Mouse (Mus musculus): ENCODE measurements around the gene Dazap1. TPM values are rescaled to one million over a fixed set of nuclear protein-coding genes. Genes with fewer than 3 reads are reported as not detected.

Gene Dazap1
- total RNA-seq, 2 experiments from 2014 or later = 77.2 to 83.0 TPM

DNA sequence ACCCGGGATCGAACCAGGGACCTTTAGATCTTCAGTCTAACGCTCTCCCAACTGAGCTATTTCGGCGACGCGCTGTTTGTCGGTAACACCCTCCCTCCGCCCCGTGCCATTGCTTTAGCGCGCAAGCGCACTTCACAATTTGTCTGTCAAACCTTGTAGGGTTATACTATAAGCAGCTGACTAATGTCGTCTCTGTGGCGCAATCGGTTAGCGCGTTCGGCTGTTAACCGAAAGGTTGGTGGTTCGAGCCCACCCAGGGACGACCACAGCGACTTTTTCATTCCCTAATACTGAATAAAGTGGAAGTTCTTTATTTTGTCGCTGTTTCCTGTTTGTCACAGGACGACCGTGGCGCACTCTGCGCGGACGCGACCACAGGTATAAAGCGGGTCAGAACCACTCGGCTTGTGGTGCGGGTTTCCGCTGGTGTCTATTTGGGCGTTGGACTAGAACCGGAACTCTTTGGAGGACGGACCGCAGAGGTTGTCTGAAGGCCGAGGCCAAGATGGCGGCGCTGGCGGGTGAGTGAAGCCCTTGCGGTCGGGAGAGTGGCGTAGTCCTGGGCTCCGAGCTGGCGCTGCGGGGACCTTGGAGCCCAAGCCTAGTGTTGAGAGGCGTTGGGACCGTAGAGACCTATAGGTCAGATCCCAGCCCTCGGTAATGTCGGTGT lies 12.2 kb upstream of the Dazap1 start, which contains the start of gene Ndufs7:
Ndufs7 (plus strand) TSS at position 151 of the 670 bp plus-strand sequence.
- DNase-seq (ENCODE audit: low spot score in 2 of 2) = peak; percentile 93 to 98

GRCm38 (mm10) chr10:80250059-80250458 lies 11.2 kb upstream of the Dazap1 start:
- DNase-seq (ENCODE audit: low spot score in 2 of 2) = no peak

DNA sequence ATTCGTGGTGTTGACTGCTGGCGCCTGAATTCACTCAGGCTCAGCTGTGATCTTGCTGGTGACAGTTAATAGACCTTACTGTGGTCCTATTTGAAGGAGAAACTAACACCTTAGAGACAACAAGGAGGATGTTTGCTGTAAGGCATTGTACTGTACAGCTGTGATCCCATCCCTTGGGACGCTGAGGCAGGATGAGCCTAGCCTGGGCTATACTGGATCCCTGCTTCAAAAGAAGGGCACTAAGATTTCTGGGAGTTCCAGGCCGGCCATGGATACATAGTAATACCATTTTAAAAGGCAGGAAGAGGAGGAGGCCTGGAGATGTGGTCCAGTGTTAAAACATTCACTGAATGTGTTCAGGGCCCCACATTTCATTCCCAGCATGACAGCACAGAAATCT lies 10.7 kb upstream of the Dazap1 start:
- no peak for DNase-seq (ENCODE audit: low spot score in 2 of 2)

DNA sequence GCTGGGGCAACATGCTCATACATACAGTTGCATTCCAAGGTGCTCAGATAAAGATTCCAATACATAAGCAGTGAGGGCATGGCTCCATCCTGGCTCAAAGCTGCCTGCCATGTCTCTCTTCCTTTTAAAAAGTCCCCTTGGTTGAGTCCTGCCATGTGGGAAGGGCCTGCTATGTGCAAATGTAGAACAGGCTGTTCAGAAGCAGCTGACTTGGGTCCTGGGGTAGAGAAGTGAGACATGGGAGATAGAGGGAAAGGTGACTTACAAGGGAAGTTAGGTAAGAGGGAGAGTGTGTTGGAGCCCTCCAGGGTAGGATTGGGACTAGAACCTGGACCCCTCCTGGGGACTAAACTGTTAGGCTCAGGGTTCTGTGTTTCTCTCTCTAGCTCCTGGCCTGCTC lies 9.3 kb upstream of the Dazap1 start:
- DNase-seq (ENCODE audit: low spot score in 2 of 2) = no peak

- DNase-seq (ENCODE audit: low spot score in 2 of 2) = no peak
These were observed 8.6 kb upstream of the Dazap1 start for GRCm38 (mm10) chr10:80252493-80253274.

DNA sequence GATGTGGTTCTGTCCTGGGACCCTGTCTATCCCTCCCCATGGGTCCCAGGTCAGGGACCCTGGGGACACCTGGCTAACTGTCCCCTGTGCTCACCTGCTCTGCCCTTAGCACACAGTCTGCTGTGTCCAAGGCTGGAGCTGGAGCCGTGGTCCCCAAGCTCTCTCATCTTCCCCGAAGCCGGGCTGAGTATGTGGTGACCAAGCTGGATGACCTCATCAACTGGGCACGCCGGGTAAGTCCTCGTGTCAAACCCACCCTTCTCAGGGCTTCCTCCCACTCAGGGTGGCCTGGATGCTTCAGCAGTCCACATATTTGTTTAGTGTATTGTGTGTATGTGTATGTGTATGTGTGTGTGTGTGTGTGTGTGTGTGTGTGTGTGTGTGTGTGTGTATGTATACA lies 7.7 kb upstream of the Dazap1 start:
- DNase-seq (ENCODE audit: low spot score in 2 of 2) = no peak

GRCm38 (mm10) chr10:80254331-80255297 lies 6.7 kb upstream of the Dazap1 start:
- no peak for DNase-seq (ENCODE audit: low spot score in 2 of 2)

- DNase-seq (ENCODE audit: low spot score in 2 of 2) = no peak
These were observed 5.3 kb upstream of the Dazap1 start for GRCm38 (mm10) chr10:80255881-80256535.

DNA sequence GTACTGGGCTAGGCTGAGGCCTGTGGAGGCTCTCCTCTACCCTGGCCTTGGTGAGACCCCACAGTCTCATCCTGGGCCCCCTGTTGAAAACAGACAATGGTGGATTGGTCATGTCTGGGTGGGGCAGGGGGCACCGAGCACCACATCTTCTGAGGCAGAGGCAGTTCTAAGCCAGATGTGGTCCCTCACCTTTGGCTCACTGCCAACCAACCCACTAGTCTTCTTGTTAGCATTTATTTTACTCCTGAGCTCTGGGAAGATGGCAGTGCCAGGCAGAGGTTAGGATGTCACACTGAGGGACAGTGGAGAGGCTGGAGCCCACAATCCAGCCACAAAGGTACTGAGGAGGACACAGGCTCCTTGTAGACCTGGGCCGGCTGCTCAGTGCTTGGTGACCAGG lies 3.4 kb upstream of the Dazap1 start:
- no peak for DNase-seq (ENCODE audit: low spot score in 2 of 2)

GRCm38 (mm10) chr10:80258752-80259462 lies 2.4 kb upstream of the Dazap1 start:
- DNase-seq (ENCODE audit: low spot score in 2 of 2) = no peak

GRCm38 (mm10) chr10:80259463-80259805 lies 1.9 kb upstream of the Dazap1 start:
- no peak for DNase-seq (ENCODE audit: low spot score in 2 of 2)

DNA sequence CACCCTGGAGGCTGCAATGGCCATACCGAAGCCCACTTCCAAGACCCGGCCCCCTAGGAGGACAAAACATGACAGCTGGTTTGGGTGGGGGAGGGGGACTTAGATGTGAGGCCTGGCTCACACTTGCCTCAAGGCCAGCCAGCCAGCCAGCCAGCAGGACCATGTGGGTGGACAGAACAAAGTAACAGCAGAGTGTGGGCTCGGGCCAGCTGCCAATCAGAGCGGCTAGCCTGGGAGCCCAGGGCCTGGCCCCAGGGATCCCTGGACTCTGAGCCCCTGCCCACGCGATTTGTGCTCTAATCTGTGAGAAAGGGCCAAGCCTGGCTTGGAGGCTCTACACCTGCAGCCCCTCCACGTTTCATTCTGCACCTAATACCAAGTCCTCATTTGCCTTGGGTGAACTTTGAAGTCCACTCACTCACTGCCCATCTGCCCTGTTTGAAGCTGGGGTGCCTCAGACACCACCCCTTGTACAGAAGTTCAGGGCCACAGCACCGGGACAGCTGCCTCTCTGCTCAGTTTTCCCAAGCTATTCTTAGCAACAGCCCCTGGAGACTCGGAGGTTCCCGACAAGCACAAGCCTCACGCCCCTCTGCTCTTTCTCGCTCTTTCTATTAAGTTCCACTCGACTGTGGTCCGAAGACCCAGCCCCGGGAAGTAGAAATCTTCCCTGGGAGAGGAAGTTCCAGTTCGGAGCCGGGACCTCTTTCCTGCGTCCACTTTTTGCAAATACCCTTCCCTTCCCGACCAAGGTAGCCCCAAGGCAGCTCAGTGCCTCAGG lies 1.2 kb upstream of the Dazap1 start:
- DNase-seq (ENCODE audit: low spot score in 2 of 2) = peak; percentile 50 to 73

DNA sequence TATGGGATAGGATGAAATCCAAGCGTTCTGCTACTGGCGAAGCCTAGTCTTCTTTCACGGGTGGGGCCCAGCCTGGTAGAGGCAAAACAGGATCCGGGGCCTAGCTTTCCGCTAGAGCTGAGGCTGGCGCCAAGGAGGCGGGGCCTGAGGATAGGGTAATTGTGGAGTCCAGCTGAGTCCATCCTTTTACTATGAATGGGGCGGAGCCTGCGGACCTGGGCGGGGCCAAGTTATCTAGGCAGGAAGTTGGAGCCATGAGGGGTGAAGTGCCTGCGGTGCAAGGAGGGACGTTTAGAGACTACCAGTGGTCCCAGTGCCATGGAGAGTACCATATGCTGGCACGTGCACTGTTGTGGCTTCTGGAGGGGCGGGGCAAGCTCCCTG lies 291 bp downstream of the Dazap1 start:
- peak; percentile 84 to 89 for DNase-seq (ENCODE audit: low spot score in 2 of 2)

- DNase-seq (ENCODE audit: low spot score in 2 of 2) = no peak
These were observed 883 bp downstream of the Dazap1 start for GRCm38 (mm10) chr10:80262169-80262568.

DNA sequence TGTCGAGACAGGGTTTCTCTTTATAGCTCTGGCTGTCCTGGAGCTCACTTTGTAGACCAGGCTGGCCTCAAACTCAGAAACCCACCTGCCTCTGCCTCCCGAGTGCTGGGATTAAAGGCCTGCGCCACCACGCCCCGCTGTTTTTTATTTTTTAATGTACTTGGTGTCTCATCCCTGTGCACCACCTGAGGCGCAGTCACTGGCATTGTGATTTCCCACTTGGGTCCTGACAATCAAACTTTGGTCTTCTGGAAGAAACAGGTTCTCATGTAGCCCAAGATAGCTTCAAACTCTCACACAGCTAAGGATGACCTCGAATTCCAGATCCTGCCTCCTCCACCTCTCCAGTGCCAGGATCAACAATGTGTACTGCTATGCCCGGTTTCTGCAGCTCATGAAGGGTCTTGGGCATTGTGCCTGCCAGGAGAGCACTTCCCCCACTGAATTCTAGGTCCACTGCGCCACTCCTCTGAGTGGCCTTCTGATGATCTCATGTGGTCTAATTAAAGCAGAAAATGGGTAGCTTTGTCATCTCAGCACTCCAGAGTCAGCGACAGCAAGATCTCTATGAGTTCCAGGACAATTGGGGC lies 1.6 kb downstream of the Dazap1 start:
- no peak for DNase-seq (ENCODE audit: low spot score in 2 of 2)

- peak; percentile 99 to 100 for DNase-seq (ENCODE audit: low spot score in 2 of 2)
These were observed 3.3 kb downstream of the Dazap1 start for GRCm38 (mm10) chr10:80264341-80265148.

- no peak for DNase-seq (ENCODE audit: low spot score in 2 of 2)
These were observed 3.8 kb downstream of the Dazap1 start for GRCm38 (mm10) chr10:80265149-80265486.

DNA sequence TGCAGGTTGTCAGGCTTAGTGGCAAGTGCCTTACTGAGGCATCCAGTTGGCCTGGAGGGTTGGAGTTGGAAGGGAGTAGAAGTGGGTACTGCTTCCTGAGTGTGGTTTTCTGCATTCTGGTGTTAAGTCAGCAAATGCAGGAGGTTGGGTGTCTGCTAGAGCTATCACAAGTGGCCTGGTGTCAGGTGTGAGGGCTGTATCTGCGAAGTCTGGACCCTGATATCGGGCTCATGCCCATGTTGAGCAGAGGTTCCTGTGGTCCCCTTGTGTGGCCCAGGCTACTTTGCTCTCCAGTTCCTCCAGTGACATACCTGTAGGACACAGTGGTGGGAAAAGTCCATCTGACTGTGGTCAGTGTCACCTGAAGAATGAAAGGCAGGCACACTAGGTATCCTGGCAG lies 8.8 kb downstream of the Dazap1 start:
- DNase-seq (ENCODE audit: low spot score in 2 of 2) = no peak
